Mouse (Mus musculus): ENCODE measurements around the gene Kcnma1.

Kcnma1 gene

DNA sequence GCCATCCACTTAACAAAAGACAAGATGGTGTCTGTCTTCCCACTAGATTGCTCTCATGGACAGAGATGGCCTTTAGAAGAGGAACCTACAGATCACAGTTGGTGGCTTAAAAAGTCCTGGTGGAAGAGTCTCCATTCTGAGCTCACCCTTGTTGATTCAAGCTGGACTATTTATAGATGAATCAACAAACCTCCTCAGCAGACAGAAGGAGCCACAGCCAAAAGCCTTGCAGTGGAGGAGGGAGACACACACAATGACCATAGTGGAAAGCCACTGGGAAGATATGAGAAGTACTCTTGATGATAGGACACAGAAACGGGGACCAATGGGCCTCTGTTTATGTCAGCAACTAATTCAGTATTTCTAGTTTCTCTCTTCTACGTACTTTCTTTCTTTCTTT lies 239.7 kb downstream of the Kcnma1 start:
- no peak for DNase-seq (ENCODE audit: low spot score)

DNA sequence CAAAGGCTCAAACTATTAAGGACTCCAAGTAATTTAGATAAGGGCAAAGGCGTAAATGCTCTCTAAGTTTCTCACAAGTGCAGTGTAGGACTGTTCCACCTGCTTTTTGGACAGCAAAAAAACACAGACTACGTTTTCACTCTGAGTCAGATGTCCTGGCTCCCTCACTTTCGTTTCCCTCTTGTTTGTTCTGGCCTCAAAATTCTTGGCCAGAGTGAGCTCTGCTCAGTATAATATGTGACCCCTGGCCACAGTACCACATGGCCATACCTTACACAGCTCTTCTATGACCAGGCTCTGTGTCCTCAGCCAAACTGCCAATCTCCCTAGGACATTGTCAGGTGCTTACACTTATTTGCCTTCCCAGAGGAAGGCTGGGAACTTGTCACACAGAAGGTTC lies 241.6 kb downstream of the Kcnma1 start:
- no peak for DNase-seq (ENCODE audit: low spot score)

DNA sequence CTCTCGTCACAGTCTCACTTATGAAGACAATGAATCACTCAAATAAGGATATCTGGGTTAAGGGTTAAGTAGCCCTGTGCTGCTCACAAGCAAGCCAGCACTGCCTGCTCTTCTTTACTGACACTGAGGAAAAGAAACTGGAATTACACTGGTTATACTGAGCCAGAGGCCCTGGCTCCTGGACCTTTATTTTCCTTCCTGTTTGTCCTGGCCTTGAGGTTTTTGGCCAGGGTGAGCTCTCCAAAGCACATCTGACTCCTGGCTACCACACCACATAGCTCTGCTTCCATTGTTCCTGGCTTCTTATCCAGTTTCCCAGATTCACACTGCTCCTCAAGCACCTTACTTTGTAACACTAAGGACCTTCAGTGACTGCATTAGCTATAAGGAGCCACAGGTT lies 242.5 kb downstream of the Kcnma1 start:
- no peak for DNase-seq (ENCODE audit: low spot score)

DNA sequence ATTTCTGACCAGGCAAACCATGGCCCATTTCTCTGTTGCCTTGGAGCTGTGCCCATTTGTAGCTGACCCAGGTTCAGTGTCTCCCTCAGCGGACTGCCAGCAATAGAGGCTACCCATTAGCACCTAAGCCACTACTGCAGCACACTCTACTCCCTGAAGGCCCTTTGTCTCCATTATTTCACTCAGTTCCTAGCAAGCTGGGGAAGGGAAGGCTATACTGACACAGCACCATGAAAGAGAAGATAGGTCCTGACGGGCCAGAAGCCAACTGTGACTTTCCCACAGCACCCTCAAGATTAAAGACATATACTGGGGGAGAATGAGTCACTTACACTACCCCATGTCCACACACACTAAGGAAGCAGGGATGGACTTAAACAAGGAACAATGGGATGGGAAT lies 251.8 kb downstream of the Kcnma1 start:
- no peak for DNase-seq (ENCODE audit: low spot score)

DNA sequence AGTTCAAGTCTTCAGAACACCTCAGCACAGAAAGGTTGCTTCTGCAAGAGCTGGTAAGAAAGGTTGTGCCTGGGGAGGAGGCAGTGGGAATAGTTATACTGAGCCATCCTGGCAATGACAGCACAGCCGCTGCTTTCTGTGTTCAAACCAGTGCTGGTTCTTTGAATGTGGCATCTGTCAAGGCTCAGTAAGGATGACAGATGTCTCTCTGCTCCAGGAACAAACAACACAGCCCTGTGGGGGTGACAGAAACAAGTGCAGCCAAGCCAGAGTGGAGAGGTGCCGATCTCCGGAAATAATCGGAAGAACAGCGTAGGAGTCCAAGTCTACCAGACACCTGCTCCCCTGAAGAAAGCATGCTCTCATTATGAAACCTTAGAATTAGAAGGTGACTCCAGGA lies 254.7 kb downstream of the Kcnma1 start:
- peak; percentile 61 for DNase-seq (ENCODE audit: low spot score)

DNA sequence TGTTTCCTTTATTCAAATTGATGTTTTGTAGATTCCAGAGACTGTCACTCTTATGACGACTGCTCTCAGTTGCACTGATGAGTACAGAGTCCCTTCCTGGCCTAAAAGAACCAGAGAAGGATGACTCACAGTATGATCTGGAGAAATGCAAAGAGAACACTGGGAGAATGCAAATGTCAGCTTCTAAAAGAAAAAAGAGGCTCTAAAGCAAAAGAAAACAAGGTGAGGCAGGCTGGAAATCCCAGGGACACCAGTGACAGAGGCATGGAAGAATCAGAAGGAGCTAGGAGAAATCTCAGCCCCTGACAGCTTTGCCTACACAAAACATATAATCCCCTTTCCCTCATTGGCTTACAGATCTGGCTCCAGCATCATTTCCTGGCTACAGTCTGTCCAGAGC lies 255.9 kb downstream of the Kcnma1 start:
- no peak for DNase-seq (ENCODE audit: low spot score)

DNA sequence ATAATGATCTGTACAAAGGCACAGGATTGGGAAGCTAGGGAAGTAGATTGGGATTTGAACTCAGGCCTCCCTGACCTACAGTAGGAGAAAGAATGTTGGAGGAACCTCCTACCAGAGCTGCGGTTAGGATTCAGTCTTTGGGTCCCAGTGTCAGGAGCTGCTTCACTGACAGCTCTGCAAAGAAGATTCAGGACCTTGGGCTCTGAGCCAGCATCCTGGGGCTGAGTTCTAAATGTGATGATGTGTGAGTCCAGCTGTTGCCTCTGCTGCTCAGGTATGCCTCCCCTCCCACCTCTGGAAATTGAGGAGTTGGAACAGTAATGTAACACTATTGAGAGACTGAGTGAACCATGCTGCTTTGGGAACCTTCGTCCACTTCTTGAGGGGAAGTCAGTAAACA lies 266.3 kb downstream of the Kcnma1 start:
- DNase-seq (ENCODE audit: low spot score), result no peak

DNA sequence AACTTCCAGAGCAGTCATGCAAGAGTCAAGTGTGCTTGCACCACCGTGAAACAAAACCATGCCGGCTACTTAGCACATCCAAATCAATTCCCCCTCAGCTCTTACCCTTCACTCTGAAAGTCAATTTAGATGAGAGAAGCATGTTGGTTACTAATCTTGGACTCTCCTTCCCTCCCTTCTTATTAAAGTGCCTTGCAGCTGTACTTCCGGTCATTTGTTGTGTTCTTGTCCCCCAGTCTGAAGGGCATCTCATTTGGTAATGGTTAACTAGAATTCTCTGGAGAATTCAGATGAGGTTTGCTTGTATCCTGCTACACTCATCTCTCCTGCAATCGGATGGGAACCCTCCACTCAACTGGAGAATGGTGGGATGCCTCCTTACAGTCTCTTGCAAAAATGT lies 267.3 kb downstream of the Kcnma1 start:
- no peak for DNase-seq (ENCODE audit: low spot score)

DNA sequence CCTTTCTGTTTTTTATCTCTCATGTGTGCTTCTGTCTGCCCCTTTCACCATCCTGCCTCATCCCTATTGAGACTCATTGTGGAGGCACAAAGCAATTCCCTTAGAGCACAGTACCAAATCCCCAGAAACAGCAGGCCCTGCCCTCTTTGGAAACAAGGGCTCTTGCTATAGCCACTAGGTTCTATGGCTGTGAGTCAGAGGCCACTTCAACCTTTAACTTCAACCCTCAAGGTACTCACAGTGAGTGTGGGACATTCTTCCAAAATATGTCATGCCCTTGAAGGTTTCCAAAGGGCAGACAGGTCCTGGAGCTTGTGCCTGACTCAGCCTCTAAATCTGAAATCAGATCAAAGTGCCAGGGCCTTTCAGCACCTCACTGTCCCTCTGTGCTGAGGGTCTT lies 272.8 kb downstream of the Kcnma1 start:
- no peak for DNase-seq (ENCODE audit: low spot score)

DNA sequence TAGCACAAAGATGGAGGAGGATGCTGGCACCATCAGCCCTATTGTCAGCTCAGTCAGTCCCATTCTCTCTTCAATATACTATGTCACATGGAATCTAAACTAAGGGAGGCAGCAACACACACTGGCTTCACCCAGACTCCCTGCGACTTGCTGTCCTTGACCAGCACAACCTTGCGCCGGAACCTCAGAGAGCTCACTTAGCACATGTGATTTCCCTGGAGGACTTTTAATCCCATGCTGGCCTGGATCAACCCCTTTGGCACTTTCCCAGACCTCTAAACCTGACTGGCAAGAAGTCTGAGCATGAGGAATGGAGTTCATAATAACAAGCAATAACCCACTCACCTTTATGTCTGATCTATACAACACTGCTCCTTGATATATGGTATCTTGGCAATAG lies 280.1 kb downstream of the Kcnma1 start:
- DNase-seq (ENCODE audit: low spot score), result no peak

DNA sequence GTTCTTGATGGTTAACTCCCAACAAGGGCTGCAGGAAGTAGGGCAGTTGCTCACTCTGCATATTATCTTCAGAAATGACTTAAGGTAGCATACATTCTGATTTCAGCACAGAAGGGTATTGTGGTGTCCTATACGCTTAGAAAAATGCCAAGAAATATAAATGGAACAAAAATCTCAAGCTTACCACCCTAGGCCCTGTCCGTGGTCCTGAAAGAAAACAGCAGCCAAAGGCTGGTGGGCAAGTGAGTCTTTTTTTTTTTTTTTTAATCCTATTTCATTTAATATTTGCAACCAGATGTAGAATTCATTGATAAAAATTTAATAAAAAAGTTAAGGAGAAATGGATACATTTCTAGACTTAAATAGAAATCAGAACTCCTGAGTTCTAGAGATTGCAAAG lies 284.9 kb downstream of the Kcnma1 start:
- DNase-seq (ENCODE audit: low spot score), result no peak

DNA sequence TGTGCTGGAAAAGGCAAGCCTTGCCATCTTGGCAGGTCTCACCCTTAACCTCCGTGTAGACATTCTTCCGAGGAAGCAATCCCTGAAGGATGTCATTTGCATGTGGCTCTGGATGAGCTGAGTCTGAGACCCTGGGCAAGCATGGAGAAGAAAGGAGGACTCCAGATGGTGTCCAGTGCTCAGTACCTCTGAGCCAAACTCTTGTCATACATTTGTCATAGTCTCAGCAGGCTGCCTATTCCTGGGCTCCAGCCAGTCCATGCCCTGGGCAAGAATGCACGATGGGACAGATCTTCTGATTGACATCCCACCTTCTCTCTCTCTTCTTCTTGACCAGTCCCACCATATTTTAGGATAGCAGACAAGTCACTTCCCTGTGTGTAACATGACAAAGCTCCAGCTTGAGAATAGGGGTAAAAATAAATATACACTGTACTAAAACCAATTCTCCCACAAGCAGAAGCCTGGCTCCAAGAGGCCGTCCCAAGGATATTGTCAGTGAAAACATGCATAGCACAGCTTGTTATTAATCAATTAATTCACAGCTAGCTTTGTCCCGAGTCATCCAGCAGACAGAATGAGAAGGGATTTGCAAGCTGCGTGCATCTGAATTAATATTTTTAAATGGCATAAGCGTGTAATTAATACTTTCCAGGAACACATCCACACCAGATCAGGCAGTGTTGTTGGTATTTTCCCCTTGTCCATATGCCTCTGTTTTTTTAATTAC lies 290.4 kb downstream of the Kcnma1 start:
- DNase-seq (ENCODE audit: low spot score), result no peak

DNA sequence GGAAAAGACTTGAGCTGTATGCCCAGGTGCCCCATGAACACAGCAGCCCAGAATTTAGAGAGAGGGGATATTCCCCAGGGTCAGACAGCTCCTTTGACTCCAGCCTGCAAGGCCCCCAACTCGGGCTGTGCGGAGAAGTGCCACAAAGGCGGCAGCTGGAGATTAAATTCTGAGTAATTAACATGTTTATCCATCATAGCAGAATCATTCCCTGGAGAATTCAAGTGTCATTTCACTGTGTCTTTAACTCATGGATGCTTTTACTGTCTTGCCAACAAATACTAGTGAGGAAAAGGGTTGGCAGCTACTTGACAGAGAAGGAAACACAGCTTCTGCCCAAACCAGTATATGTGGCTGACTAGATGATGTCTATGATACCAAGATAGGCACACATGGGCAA lies 295.0 kb downstream of the Kcnma1 start:
- DNase-seq (ENCODE audit: low spot score), result no peak

DNA sequence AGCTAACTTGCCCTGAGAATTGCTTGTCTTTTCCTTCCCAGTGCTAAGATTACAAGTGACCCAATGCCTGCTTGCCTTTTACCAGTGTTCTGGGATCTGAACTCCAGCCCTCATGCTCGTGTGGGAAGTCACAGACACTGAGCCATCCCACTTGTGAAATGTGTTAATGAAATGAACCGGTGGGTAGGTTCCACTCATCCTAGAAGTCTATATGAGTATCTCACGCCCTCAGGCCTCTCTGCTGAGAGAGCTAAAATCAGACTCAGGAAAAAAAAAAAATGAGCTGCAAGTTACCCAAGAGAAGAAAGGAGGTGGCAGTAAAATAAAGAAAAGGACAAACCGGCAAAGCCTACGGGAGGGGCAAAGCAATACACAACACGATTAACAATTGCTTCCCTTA lies 295.6 kb downstream of the Kcnma1 start:
- DNase-seq (ENCODE audit: low spot score), result no peak

DNA sequence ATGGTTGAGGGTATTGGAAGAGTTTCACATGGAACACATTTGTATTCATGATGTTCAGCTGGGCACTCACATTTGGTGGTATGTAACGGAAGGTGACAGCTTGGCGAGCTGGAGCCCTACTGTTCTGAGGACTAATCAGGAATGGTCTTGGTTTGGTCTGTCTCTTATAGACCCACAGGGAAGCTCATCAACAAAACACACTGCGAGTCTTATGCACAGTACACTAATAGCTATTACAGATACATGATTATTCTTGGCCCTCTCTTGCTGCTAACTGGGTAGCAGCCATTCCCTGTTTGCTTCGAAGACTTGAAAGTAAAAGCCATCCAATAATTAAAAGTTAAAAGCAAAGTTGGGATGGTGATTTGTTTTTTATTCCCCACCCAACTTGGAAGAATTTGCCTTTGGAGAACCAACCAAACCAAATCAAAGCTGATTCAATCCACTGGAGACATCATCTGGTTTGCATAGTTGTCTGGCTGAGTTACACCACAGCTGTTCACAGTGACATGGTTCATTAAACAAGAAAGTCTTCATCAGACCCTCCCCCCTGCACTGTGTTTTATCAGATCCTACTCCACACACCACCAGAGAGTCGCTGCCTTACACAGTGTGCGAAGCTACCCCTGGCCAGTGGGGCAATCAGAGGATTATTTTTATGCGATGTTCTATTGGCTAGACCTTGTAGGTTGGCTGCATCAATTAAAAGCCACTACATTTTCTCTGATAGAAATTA lies 299.7 kb downstream of the Kcnma1 start:
- DNase-seq (ENCODE audit: low spot score), result no peak

DNA sequence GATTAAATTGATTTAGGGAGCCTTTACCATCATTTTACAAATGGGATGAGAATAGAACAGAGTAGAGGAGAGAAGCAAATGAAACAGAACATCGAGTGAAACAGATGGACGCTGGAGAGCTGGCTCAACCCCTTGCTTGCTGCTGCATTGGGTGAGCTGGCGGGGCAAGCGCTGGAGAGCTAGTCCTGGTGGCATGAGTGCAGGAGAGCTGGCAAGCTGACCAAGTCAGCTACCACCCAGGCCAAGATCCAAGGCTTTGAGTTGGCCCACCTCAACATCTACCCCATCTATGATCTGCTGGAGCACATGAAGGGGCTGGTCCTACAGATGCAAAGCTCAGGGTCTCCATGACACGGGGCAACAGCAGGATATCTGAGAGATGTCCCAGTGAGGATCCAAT lies 301.4 kb downstream of the Kcnma1 start:
- no peak for DNase-seq (ENCODE audit: low spot score)

DNA sequence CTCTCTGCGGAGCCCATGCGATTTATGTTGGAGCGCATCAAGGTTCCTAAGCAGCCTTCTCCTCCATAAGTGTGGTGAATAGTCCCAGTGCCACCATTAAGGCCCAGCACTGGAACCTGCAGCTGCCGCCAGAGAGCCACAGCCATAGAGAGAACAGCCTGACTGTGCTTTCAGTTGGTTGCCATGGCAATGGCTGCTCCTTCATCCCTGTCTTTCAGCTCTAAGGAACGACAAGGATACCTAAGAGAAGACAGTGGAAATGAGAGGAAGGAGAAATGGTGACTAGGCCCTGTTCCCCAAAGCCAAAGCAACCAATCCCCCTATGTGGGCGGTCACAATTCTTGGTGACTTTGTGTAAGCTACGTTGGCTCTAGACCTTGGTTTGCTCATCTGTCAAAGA lies 303.3 kb downstream of the Kcnma1 start:
- peak; percentile 26 for DNase-seq (ENCODE audit: low spot score)

DNA sequence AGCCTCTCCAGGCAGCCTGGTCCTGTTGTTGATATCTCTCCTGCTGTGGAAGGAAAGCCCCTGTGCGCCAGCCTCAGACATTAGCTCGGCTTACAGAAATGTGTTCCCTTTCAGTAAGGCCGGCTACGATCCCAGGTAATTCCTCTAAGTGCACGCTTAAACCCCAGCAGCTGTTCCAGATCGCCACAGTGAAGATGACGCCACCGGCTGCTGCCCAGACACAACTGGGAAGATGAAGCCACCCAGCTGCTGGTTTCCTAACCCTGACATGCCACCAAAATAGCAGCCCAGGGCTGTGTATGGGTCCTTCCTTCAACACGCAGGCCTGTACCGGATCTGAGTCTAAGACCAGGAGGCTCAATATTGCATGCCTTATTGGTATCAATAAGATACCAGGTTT lies 307.5 kb downstream of the Kcnma1 start:
- no peak for DNase-seq (ENCODE audit: low spot score)

DNA sequence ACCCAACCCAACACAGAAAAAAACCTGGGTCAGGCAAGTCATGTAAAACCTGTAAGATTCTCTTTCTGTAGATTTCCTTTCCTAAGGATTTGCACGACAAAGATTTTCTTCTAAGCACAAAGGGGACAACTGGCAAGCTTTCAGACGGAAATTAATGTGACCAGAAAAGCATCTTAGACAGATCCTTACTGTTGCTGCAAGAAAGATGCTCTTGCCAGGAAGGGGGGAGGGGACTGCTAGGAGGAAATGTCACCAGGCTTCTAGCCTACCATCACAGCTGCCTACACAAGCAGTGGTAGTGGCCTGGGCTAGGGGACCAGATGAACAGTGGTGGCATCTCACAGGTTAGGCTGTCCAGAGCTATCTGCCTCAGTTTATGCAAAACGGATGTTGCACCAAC lies 308.6 kb downstream of the Kcnma1 start:
- no peak for DNase-seq (ENCODE audit: low spot score)

DNA sequence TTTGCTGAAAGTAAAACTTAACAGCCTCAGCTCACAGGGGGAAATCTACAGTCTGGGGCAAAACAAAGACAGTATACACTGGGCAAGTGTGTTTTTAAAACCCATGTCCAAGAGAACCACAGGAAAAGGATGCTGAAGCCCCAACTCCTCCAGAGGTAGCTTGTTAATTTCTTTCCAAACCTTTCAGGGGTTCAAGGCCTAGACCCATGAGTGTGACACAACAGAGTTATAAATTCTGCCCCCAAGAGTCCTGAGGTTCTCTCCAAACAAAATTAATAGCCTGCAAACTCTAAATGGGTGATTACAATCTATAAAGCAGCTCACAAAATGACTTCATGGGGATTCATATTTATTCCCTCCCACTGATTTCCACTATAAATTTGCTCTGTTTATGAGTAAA lies 310.0 kb downstream of the Kcnma1 start:
- no peak for DNase-seq (ENCODE audit: low spot score)

DNA sequence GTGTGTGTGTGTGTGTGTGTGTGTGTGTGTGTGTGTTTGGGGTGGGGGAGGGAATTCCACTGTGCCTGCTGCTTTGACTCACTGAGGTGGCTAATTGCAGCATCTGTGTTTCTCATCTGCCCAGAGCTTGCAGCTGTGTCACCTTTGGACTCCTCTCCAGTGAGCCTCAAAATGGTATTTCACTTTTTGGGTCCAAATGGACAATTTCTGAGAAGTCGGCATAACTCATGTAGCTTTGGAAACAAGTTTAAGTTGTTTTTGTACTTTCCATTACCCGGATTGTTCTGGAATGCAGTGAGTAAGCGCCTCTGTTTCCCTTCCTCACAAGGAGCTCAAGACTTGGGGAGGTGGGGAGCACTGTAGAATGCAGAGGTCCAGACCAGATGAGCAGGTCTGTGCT lies 317.9 kb downstream of the Kcnma1 start:
- no peak for DNase-seq (ENCODE audit: low spot score)

DNA sequence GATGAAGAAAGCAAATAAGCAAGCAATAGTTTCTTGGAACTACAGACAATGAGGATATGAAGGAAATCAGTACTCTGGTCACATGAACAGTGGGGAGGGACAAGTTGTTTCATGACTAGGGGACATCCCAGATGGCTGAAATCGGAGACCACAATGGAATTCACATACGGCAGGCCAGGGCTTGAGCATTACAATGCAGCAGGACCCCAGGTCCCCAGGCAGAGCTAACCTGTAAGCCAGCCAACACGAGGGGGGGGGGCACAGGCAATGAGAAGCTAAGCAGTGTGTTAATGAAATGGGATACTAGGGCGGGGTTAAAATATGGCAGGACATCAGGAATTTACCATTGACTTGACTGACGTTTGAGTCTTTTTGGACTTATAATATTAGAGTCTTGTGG lies 324.6 kb downstream of the Kcnma1 start:
- DNase-seq (ENCODE audit: low spot score), result no peak

DNA sequence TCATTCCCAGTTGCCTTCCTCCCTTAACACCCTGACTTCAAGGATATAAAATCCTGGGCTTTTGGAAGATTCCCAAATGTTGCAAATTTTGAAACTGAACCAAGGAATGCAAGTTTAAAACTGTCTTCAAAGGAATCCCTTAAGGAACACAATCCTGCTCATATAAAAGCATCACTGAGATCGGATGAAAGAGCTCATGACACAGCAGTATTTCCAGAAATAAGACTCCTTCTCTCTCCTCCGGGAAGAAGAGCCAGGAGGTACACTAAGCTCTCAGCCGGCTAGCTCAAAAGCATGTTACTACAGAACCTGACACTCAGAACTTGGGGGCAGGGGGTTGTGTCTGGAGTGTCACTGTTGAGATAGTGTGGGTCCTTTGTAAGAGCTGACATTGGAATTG lies 325.8 kb downstream of the Kcnma1 start:
- no peak for DNase-seq (ENCODE audit: low spot score)

DNA sequence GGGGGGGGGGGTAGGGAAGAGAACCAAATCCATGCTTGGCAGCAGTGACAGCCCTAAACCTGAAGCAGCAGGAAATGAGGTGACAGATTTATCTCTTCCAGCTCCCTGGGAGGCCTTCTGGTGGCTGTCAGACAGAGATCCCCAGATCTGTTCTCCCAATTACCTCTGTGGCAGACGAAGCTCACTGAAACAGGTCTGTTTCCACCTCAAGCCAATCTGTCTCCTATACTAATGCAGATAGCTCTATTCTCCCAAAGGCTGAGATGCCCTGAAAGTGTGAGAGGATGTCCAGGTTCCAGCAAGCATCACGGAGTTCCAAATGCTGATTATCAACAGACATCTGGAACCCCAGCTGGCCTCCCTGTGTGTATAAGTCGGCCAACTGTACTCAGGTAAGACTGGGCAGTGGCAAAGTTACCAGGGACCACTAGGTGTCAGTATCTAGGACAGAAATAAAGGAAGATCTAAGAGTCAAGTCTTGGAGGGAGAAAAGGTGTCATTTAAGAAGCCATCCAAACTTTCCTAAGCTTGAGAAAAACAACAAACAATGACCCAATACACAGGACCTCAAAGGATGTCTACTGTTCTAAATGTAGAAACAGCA lies 329.7 kb downstream of the Kcnma1 start:
- peak; percentile 24 for DNase-seq (ENCODE audit: low spot score)

All from layer of hippocampus, adult 11-12 months (tissue).